Mouse (Mus musculus) cerebellum, adult (tissue): ENCODE measurements around the gene Rbms3.

Experiments
- ATAC-seq: cut with Nextera tagmentation; 2 replicates; pipeline ENCODE4 v1.9.2; 2017; ENCODE audit warnings: mild to moderate bottlenecking, moderate library complexity, mixed read lengths; ENCODE audit not compliant: insufficient number of reproducible peaks, low FRiP score, low TSS enrichment

The Rbms3 gene

DNA sequence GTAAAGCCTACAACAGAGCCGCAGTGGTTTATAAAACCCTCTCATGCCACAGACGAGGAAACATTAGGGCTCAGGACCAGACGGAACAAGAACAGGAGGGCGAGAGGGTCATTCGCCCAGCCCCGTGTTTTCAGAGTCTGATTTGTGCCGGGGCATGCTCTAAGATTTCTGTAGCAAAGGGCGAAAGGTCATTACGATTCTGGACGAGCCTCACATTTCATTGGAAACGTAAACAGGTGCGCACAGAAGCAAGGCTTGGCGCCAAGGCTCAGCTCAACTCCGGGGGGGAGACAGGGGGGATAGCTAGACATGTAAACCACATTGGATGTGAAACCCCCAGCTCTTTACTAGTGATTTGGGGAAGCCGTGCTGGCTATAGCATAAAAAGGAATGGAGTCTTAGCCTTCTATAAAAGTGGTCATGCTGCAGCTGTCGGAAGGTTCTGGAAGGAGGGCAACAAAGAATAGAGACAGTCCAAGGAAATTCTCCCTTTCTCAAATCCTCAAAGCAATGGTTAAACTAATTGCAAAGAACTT is 250.2 kb downstream of the Rbms3 start:
- no peak for ATAC-seq

DNA sequence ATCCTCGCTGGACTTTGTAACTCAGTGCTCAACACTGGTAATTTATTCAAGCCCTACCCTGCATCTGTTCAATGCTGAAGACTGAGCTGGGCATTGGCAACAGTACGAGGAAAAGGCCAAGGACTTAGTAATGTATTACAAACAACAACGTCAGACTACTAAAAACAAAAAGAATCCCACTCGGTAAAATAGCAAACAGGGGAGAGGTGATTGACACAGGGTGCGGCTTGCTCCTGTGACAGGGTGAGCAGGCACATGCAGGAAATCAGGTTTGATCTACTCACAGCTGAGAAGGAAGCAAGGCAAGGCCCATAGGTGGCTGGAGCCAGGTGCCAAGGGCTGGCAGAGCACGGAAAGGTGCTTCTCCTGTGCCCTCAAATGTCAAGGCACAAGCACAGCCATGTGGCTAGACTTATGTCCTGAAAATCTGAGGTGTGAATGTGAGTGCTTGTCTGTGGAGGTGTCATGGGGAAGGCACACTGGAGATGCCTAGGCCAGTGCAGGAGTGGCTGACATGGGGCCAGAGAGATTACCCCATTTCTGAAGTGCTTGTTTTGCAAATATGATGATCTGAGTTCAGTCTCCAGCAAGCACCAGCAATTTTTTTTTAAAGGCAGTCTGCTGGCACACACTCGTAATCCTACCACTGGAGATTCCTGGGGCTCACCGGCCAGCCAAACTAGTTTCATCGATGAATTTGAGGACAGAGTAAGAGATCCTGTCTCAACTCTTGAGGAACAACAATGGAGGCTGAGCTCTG is 251.4 kb downstream of the Rbms3 start:
- no peak for ATAC-seq

- ATAC-seq, result no peak
Observed at GRCm38 (mm10) chr9:117375776-117376175, 253.9 kb downstream of the Rbms3 start.

GRCm38 (mm10) chr9:117373164-117373741 is 256.5 kb downstream of the Rbms3 start:
- ATAC-seq, result no peak

GRCm38 (mm10) chr9:117371980-117372379 is 257.7 kb downstream of the Rbms3 start:
- ATAC-seq, result no peak

DNA sequence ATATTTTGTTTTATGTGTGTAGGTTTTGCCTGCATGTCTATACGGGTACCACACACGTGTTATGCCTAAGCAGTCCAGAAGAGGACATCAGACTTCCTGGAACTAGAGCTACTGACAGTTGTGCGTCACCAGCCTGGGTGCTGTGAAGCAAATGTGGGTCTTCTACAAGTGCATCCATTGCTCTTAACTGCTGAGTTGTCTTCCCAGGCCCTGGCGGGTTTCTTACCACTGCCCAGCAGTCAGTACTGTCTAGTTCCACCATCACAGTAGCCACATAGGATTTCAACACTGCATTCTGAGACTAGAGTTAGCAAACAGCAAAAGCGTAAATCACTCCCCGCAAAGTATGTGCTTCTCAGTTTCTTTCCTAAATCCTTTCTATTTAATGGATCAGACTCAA is 259.6 kb downstream of the Rbms3 start:
- ATAC-seq, result no peak

DNA sequence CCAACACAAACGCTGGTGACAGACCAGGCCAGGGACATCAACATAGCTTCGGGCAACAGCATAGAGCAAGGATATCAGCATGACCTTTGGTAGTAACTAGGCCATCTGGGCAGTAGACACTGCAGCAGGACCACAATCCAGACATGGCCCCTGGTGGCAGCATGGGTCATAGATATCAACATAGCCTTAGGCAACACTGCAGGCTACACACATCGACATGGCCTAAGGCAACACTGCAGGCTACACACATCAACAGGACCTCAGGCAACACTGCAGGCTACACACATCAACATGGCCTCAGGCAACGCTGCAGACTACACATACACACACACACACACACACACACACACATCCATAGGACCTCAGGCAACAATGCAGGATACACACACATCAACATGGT is 261.7 kb downstream of the Rbms3 start:
- no peak for ATAC-seq

DNA sequence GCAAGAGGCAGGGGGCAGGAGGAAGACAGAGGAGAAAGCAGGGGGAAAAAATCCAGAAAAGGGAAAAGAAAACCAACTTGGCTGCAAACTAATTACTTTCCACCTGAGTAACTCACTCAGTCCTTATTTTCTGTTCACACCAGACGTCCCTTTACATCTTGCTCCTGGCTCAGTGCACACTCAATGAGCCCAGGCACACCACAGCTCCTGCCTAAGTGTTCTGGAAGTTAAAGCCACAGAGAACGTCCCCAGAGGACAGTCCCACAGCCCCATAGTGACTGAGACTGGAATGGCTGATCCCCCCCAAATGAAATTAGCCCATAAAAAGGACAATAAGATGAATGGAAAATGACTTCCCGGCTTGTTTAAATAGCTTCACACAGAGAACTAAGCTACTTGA is 265.1 kb downstream of the Rbms3 start:
- no peak for ATAC-seq

DNA sequence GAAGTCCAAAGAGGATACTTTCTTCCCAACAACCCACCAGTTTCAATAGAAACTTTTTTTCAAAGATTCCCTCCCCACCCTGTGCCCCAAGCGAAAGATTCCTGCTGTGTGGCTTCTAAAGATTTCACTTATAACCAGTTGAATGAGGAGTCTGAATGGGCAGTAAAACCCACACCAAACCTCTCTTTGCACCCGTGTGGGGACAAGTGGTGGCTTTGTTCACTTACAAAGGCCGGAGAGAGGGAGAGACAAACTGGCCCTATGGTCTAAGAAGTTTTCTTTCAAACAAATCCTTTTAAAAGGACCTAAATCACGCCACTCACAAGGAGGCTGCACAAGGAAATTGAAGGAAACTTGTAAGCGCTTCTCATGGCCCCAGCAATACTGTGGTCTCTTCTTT is 268.3 kb downstream of the Rbms3 start:
- no peak for ATAC-seq

- ATAC-seq, result peak; percentile 64; the same call in 1 of the 2 replicates
Observed at GRCm38 (mm10) chr9:117356764-117357442, 272.8 kb downstream of the Rbms3 start.

GRCm38 (mm10) chr9:117355501-117355900 is 274.2 kb downstream of the Rbms3 start:
- no peak for ATAC-seq

GRCm38 (mm10) chr9:117342336-117342735 is 287.4 kb downstream of the Rbms3 start:
- ATAC-seq, result no peak

DNA sequence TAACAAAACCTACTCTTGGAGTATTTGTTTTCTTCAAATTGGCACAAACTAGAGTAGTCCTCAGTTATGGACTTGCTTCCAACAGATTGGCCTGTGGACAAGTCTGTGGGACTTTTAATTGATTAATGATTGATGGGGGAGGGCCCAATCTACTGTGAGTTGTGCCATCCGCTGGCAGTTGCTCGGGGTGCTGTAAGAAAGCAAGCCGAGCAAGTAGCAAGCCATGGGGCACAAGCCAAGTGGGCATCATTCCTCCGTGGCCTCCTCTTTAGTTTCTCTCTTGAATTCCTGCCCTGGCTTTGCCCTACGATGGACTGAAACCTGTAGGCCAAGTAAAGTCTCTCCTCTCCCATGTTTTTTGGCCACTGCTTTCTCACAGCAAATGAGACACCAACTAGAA is 299.0 kb downstream of the Rbms3 start:
- no peak for ATAC-seq

DNA sequence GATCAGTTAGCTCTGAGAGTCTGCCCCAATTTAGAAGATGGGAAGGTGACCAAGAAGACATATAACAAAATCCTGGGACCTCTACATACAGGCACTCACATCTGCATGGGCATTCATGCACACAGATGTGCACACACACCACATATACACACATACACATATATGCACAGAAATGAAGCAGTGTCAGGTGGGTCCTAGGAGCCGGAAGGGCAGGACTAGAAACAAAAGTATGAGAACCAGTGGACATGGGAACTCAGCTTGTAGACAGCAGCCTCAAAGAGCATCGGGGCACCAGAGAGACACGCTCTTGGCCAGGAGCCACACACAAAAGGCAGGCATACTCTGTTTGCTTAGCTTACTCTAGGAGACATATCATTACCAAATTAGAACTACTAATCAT is 310.4 kb downstream of the Rbms3 start:
- no peak for ATAC-seq

DNA sequence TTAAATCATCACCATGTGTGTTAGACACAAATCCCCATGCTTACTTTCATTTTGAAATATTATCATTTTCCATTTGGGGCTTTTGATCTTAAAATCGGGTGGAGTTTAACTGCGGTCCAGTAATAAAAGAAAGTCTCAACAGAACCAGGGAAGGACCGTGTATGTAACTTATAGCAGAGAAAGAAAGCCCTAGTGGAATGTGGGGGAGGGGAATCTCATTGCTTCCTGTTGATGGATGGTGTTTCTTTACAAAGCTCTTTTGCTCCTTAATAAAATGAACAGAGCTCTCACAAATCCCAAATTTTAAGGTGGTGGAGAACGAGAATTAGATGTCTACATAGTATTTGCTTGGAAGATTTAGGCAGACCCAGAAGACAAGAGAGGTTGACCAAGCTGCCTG is 311.3 kb downstream of the Rbms3 start:
- ATAC-seq, result no peak

DNA sequence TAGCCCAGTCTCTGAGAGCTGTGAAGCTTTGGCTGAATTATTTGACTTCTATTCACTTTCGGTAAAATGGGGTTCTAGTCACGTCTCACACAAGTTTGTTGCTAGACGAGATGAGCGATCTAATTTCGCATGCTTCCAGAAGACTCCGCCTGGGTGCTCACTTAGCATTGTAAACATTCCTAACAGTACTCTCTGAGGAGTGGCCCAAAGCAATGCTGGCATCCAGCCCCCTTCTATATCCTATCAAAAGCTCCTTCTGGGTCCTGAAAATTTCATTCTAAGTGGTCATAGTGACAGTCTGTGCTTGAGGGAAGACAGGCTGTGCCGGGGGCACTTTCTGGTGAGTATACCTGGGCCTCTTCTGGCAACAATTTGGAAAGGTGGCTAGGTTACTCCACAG is 312.5 kb downstream of the Rbms3 start:
- ATAC-seq, result no peak

DNA sequence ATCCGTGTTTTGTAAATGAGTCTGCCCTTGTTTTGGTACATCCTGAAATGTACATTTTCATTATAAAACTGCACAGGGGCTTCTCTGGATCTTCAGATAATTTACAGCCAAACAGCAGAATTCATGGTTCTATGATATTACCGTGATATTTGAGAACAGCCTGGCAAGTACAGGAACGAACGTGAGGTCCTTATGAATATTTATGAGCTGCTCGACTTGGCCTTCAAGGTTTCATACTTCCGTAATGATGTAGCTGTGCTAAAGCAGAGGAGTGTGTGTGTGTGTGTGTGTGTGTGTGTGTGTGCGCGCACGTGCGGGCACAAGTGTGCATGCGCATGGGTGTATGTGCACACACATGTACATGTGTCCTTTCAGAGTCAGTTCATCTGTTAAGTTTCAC is 316.1 kb downstream of the Rbms3 start:
- ATAC-seq, result no peak

- ATAC-seq, result no peak
Observed at GRCm38 (mm10) chr9:117309809-117310208, 319.9 kb downstream of the Rbms3 start.

DNA sequence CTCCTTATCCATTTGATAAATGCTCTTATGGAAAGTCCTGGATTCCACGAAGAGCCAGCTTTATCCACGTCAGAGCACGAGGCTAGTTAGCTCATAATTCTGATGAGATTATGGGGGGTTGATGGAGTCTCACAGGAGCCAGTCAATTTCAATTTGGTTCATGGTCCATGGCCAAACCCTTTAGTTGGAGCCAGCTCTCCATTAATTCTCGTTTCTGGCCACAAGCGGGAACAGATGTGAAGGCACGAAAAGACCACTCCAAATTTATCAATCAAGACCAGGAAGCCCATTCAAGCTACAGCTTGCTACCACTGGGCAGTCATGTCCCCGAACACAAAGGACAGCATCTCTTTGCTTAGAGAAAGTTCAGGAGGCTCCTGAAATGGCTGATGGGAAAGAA is 330.7 kb downstream of the Rbms3 start:
- no peak for ATAC-seq

DNA sequence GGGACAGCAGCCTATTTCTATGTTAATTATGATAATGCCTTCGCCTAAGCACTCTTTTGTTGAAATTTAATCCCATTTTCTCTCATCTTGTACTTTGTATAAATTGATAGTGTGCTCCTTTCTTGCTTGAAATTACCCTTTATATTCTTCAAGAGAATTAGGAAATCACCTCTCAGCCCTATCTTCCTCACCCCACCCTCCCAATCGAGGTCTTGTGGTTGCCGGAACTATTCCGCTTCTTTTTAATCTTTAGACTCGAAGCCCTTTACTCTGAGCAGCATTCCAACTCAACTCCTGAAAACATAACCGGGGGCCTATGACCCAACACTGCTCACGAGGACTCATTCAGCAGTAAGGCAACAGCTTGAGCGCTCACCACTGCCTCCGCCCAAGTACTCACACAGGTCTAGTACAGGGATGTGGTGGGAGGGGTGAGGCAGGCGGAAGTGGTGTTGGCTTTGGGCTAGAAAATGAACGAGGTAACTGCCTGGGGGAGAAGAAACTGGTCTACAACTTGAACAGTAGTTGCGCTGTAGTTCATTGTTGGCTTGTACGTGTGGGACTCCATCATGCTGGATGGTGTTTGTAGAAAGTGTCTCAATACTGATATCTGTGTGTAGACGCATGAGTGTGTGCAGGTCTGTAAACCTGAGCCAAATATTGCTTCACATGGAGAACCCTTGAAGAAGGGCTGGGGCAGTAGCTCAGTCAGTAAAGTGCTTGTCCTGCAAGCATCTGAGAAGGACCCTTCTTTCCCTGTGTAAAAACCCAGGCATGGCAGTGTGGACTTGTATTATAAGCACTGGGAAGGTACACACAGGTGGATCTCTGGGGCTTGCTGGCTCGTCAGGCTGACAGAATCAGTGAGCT is 331.8 kb downstream of the Rbms3 start:
- no peak for ATAC-seq
